Comparison of ENCODE assay signal across 9 mouse cellular contexts in the genomic region with DNA sequence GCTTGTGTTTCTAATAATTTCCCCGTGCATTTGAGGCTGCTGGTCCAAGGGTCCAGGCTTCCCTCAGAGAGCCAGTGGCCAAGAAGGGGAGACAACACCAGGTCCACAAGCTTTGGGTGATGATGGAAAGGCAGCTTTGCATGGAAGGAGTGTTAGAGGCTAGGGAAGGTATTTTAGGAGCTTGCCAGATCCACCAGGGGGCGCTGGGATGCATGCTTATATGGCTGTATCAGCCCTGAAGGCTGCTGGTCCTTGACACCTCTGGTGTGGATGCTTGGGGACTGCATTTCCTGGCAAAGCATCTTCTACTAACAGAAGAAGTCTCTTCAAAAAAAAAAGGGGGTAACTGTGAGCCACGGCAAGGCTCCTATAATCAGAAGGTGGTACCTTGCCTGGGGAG. TPM values are rescaled to one million over a fixed set of nuclear protein-coding genes. Genes with fewer than 3 reads are reported as not detected.
DNase-seq lines count a peak whose midpoint lies in the region; TF ChIP-seq lines count a peak whose summit lies in the region.
"Had no signal": no experiment of that assay in that cellular context is flagged by ENCODE, and none has a peak within 500 bp of the region (broad histone marks: within the 10 kb centered on the region; RNA-seq: fewer than 3 reads in every experiment).

No protein-coding gene starts in this region.

- no peak for TF ChIP-seq EP300 in CH12.LX (IDR thresholded peaks at IDR 0.05; ENCODE audit: low read length)

- H3K9ac ChIP-seq in CH12.LX (ENCODE audit: insufficient read depth, low read depth), result no peak overlapping the region
- H3K9ac ChIP-seq: heart, embryonic 15.5 days had no signal

- no peak overlapping the region for H3K27ac ChIP-seq in CH12.LX (ENCODE audit: insufficient read depth, low read depth)
- H3K27ac ChIP-seq: heart, embryonic 15.5 days had no signal

- H3K4me2 ChIP-seq in CH12.LX (ENCODE audit: insufficient read depth, low read depth, poor library complexity, severe bottlenecking), result no peak overlapping the region
- H3K4me2 ChIP-seq: heart, embryonic 15.5 days had no signal

- in situ Hi-C loops in CH12.LX (cut with MboI; ENCODE audit: low pct_ligation_motif_present, low pct_unique_long_range_greater_than_20kb, low sequenced_read_pairs), result loop anchor here (5.0 kb wide), 1 partner anchor 312 kb away; no protein-coding TSS in a partner anchor

- TF ChIP-seq CTCF in CH12.LX (conservative IDR thresholded peaks at IDR 0.05 in 1 of 2, IDR thresholded peaks at IDR 0.05 in 1 of 2; ENCODE audit: low read depth in 2 of 2, low read length in 2 of 2), result peak; percentile 84 to 90; a peak in 3 of 4 replicates

- DNase-seq in CH12.LX (ENCODE audit: extremely low read depth), result peak; percentile 80
- DNase-seq in adrenal gland, adult 2 months, result peak; percentile 66
- DNase-seq in embryo, embryonic 11 days, result peak; percentile 90
- DNase-seq in heart, adult 8-10 months (ENCODE audit: low spot score), result peak; percentile 65
- peak; percentile 60 for DNase-seq in layer of hippocampus, adult 9-10 months (ENCODE audit: low spot score)
- DNase-seq in lung, postnatal 4 days, result peak; percentile 61 to 78
- peak; percentile 82 to 91 for DNase-seq in right cerebral cortex, postnatal 10 days (ENCODE audit: low spot score in 2 of 2)
- DNase-seq in urinary bladder, postnatal 25 days (ENCODE audit: low spot score), result peak; percentile 71

- peaks cover 52% of the 10 kb centered on the region for H3K27me3 ChIP-seq in CH12.LX (replicated peaks)

- dilution Hi-C loops in CH12.LX (cut with MboI; ENCODE audit: extremely low pct_ligation_motif_present, extremely low pct_unique_long_range_greater_than_20kb, low sequenced_read_pairs), result no loop called here

- H3K4me1 ChIP-seq in CH12.LX (ENCODE audit: control insufficient read depth in 1 of 2, insufficient read depth in 2 of 2), result peaks cover 6% of the 10 kb centered on the region in 2 experiments; a peak in 2 of 4 replicates

- H3K9me3 ChIP-seq in CH12.LX (replicated peaks; ENCODE audit: low read length), result peaks cover 3% of the 10 kb centered on the region
- H3K9me3 ChIP-seq: heart, embryonic 15.5 days had no signal

- no peaks in the 10 kb centered on the region for H3K36me3 ChIP-seq in CH12.LX (replicated peaks in 1 of 2; ENCODE audit: control insufficient read depth in 1 of 2, insufficient read depth in 1 of 2, low read length in 1 of 2)
- H3K36me3 ChIP-seq: heart, embryonic 15.5 days had no signal

- no peak for TF ChIP-seq POLR2A in CH12.LX (IDR thresholded peaks at IDR 0.05; ENCODE audit: low read depth, low read length)

- peak; percentile 68 for TF ChIP-seq RAD21 in CH12.LX (IDR thresholded peaks at IDR 0.05; ENCODE audit: low read depth, low read length)

- no peak overlapping the region for H3K4me3 ChIP-seq in CH12.LX (replicated peaks in 1 of 3; ENCODE audit: low read depth in 2 of 3, low read length in 2 of 3, poor library complexity in 1 of 3)
- H3K4me3 ChIP-seq: heart, embryonic 15.5 days had no signal

- no peaks in the 10 kb centered on the region for H3K79me2 ChIP-seq in CH12.LX (replicated peaks; ENCODE audit: control insufficient read depth, extremely low read depth, insufficient read depth, poor library complexity, severe bottlenecking)

TF ChIP-seq in CH12.LX, 34 proteins besides CTCF, POLR2A, EP300 and RAD21:
- TF ChIP-seq ZMIZ1 (IDR thresholded peaks at IDR 0.05; ENCODE audit: low read depth, low read length) (no peak), NELFE (IDR thresholded peaks at IDR 0.05; ENCODE audit: low read depth, low read length) (peak; percentile 36; the same call in 1 of the 2 replicates), SMC3 (IDR thresholded peaks at IDR 0.05; ENCODE audit: low read depth, low read length) (peak; percentile 90), ZC3H11A (IDR thresholded peaks at IDR 0.05; ENCODE audit: low read depth, low read length) (peak; percentile 20; the same call in 1 of the 2 replicates)

RNA-seq across cellular contexts. Expression of gene Arhgap40, which starts 37.5 kb away (rescaled TPM):
- not detected in 2 replicates for total RNA-seq in CH12.LX (2012; rRNA removed)
- total RNA-seq in CH12.LX (2014; rRNA removed), result not detected in 2 replicates
- polyA plus RNA-seq in CH12.LX (2012; ENCODE audit: insufficient read length, low read depth), result not detected in 2 replicates
- not detected for total RNA-seq in adrenal gland, adult 2 months (2021)
- polyA plus RNA-seq in adrenal gland, adult 2 months (2012; rRNA removed), result not detected in 2 replicates
- total RNA-seq in heart, adult 8-10 months (2022), result not detected
- polyA plus RNA-seq: heart, embryonic 15.5 days had no signal

RNA-seq across cellular contexts. Expression of gene Adig, which starts 47.7 kb away (rescaled TPM):
- not detected in 2 replicates for total RNA-seq in CH12.LX (2012; rRNA removed)
- total RNA-seq in CH12.LX (2014; rRNA removed), result not detected in 2 replicates
- polyA plus RNA-seq in CH12.LX (2012; ENCODE audit: insufficient read length, low read depth), result not detected in 2 replicates
- 100 to 1,000 TPM in 1 of 2 experiments, 10 to 100 TPM in 1; 87.9 to 143 TPM for total RNA-seq in adrenal gland, adult 2 months (2021)
- polyA plus RNA-seq in adrenal gland, adult 2 months (2012; rRNA removed), result 74.3 and 95.0 TPM in 2 replicates
- 10 to 100 TPM in 1 of 4 experiments, 1 to 10 TPM in 3; 3.6 to 11.6 (median 6.1) TPM for total RNA-seq in heart, adult 8-10 months (2022)
- polyA plus RNA-seq: heart, embryonic 15.5 days had no signal

Comparison
In these comparisons a context has a peak if more than half of its experiments do, and no peak if none do; other contexts are left out.
1. RNA of gene Adig, which starts 47.7 kb away (total RNA-seq): 87.9 to 143 TPM in adrenal gland, adult 2 months; 3.6 to 11.6 TPM in heart, adult 8-10 months and not detected in CH12.LX; every median in the first group is over 4 times any median in the second.
2. Peak in every context shown above with its lines, with median percentiles within 50 percentile points of each other: DNase-seq.